Mouse (Mus musculus) MN1 (cell line): ENCODE results near the gene Rmi2.
A peak's percentile ranks its signal among the peaks of the same experiment; 100 is the strongest.

Source experiments
- DNase-seq: peaks from one replicate; pipeline ENCODE4 v3.0.0-alpha.2; 2016; ENCODE audit warnings: low spot score

The Rmi2 gene

GRCm38 (mm10) chr16:10866841-10867240 is 32.0 kb downstream of the Rmi2 start:
- no peak for DNase-seq

- no peak for DNase-seq
These were observed 32.6 kb downstream of the Rmi2 start for GRCm38 (mm10) chr16:10867501-10867900.

GRCm38 (mm10) chr16:10867904-10868440 is 33.1 kb downstream of the Rmi2 start:
- peak; percentile 55 for DNase-seq

GRCm38 (mm10) chr16:10870969-10871368 is 36.1 kb downstream of the Rmi2 start:
- DNase-seq, result peak; percentile 78

GRCm38 (mm10) chr16:10872825-10873360 is 38.0 kb downstream of the Rmi2 start:
- no peak for DNase-seq

- DNase-seq, result peak; percentile 87
These were observed 38.8 kb downstream of the Rmi2 start for GRCm38 (mm10) chr16:10873654-10874053.

- DNase-seq, result no peak
These were observed 43.4 kb downstream of the Rmi2 start for GRCm38 (mm10) chr16:10878227-10878626.

- DNase-seq, result peak; percentile 74
These were observed 44.6 kb downstream of the Rmi2 start for GRCm38 (mm10) chr16:10879467-10879866.

GRCm38 (mm10) chr16:10881231-10881962 is 46.5 kb downstream of the Rmi2 start:
- DNase-seq, result no peak

GRCm38 (mm10) chr16:10887436-10887835 is 52.6 kb downstream of the Rmi2 start:
- no peak for DNase-seq

- DNase-seq, result peak; percentile 46
These were observed 55.5 kb downstream of the Rmi2 start for GRCm38 (mm10) chr16:10890363-10890762.

GRCm38 (mm10) chr16:10893161-10893560 is 58.3 kb downstream of the Rmi2 start:
- no peak for DNase-seq

GRCm38 (mm10) chr16:10895906-10896305 is 61.0 kb downstream of the Rmi2 start:
- DNase-seq, result no peak

GRCm38 (mm10) chr16:10897372-10897771 is 62.5 kb downstream of the Rmi2 start:
- DNase-seq, result no peak

GRCm38 (mm10) chr16:10900736-10901135 is 65.9 kb downstream of the Rmi2 start:
- no peak for DNase-seq

GRCm38 (mm10) chr16:10901956-10902355 is 67.1 kb downstream of the Rmi2 start:
- DNase-seq, result no peak

- no peak for DNase-seq
These were observed 68.0 kb downstream of the Rmi2 start for GRCm38 (mm10) chr16:10902849-10903248.

- peak; percentile 29 for DNase-seq
These were observed 70.8 kb downstream of the Rmi2 start for GRCm38 (mm10) chr16:10905661-10906113.

- DNase-seq, result no peak
These were observed 75.7 kb downstream of the Rmi2 start for GRCm38 (mm10) chr16:10910541-10910940.

GRCm38 (mm10) chr16:10911061-10911460 is 76.2 kb downstream of the Rmi2 start:
- no peak for DNase-seq

GRCm38 (mm10) chr16:10915066-10915465 is 80.2 kb downstream of the Rmi2 start:
- DNase-seq, result no peak

- DNase-seq, result no peak
These were observed 81.4 kb downstream of the Rmi2 start for GRCm38 (mm10) chr16:10916271-10916670.

GRCm38 (mm10) chr16:10919856-10920255 is 85.0 kb downstream of the Rmi2 start:
- DNase-seq, result peak; percentile 86
